Mouse (Mus musculus) regulatory T cell (primary cell): ENCODE results near the gene Tcl1b5.
"Not testable (repeated sequence)": the region's sequence is repeated elsewhere in the genome, so short reads cannot be mapped to it uniquely, and the experiment has no call there.

Experiments
- in situ Hi-C: fragments of 300-600 bp; cut with MboI, MseI; formaldehyde crosslinking; loops from one replicate; pipeline ENCODE4 v1.15.1; 2025; ENCODE audit warnings: high pct_unique_total_duplicates

Tcl1b5 gene

GRCm38 (mm10) chr12:105176044-105176443 lies at the start of gene Tcl1b5:
Gene Tcl1b5, plus strand, starts transcription at chr12:105176344.
- in situ Hi-C loops = not testable (repeated sequence)

GRCm38 (mm10) chr12:105126516-105126915 lies 49.6 kb upstream of the Tcl1b5 start:
- in situ Hi-C loops = no loop called here

- in situ Hi-C loops = no loop called here
Observed at GRCm38 (mm10) chr12:105127607-105128006, 48.5 kb upstream of the Tcl1b5 start.

GRCm38 (mm10) chr12:105129494-105130205 lies 46.5 kb upstream of the Tcl1b5 start:
- in situ Hi-C loops = not testable (repeated sequence)

GRCm38 (mm10) chr12:105134167-105134566 lies 42.0 kb upstream of the Tcl1b5 start:
- in situ Hi-C loops = not testable (repeated sequence)

GRCm38 (mm10) chr12:105134826-105135225 lies 41.3 kb upstream of the Tcl1b5 start:
- in situ Hi-C loops = not testable (repeated sequence)

- in situ Hi-C loops = not testable (repeated sequence)
Observed at GRCm38 (mm10) chr12:105137729-105138128, 38.4 kb upstream of the Tcl1b5 start.

GRCm38 (mm10) chr12:105143096-105143495 lies 33.0 kb upstream of the Tcl1b5 start:
- in situ Hi-C loops = no loop called here

- in situ Hi-C loops = not testable (repeated sequence)
Observed at GRCm38 (mm10) chr12:105144928-105145327, 31.2 kb upstream of the Tcl1b5 start.

GRCm38 (mm10) chr12:105145714-105146113 lies 30.4 kb upstream of the Tcl1b5 start, which contains the start of gene Tcl1b2:
Gene Tcl1b2, plus strand, starts transcription at chr12:105146014.
- in situ Hi-C loops = no loop called here

- in situ Hi-C loops = not testable (repeated sequence)
Observed at GRCm38 (mm10) chr12:105155286-105155685, 20.9 kb upstream of the Tcl1b5 start.

GRCm38 (mm10) chr12:105158842-105159241 lies 17.3 kb upstream of the Tcl1b5 start:
- in situ Hi-C loops = no loop called here

- in situ Hi-C loops = no loop called here
Observed at GRCm38 (mm10) chr12:105159390-105159789, 16.8 kb upstream of the Tcl1b5 start, which contains the start of gene Tcl1b1. Gene Tcl1b1, plus strand, starts transcription at chr12:105159690.

- in situ Hi-C loops = no loop called here
Observed at GRCm38 (mm10) chr12:105166734-105167133, 9.4 kb upstream of the Tcl1b5 start.

GRCm38 (mm10) chr12:105173366-105173765 lies 2.8 kb upstream of the Tcl1b5 start:
- in situ Hi-C loops = no loop called here

GRCm38 (mm10) chr12:105174318-105174717 lies 1.8 kb upstream of the Tcl1b5 start:
- in situ Hi-C loops = not testable (repeated sequence)

GRCm38 (mm10) chr12:105181040-105181644 lies 5.0 kb downstream of the Tcl1b5 start:
- in situ Hi-C loops = not testable (repeated sequence)

GRCm38 (mm10) chr12:105188980-105189379 lies 12.8 kb downstream of the Tcl1b5 start:
- in situ Hi-C loops = not testable (repeated sequence)

- in situ Hi-C loops = not testable (repeated sequence)
Observed at GRCm38 (mm10) chr12:105190743-105191142, 14.6 kb downstream of the Tcl1b5 start, which contains the start of gene Tcl1b3. Gene Tcl1b3, plus strand, starts transcription at chr12:105191043.

GRCm38 (mm10) chr12:105199684-105200497 lies 23.7 kb downstream of the Tcl1b5 start:
- in situ Hi-C loops = not testable (repeated sequence)

GRCm38 (mm10) chr12:105201657-105202056 lies 25.5 kb downstream of the Tcl1b5 start, which contains the start of gene Tcl1b4:
Gene Tcl1b4, plus strand, starts transcription at chr12:105201957.
- in situ Hi-C loops = not testable (repeated sequence)

- in situ Hi-C loops = no loop called here
Observed at GRCm38 (mm10) chr12:105207071-105207470, 30.9 kb downstream of the Tcl1b5 start.
